Mouse (Mus musculus): ENCODE measurements around the gene Ssh1. TPM values are rescaled to one million over a fixed set of nuclear protein-coding genes. Genes with fewer than 3 reads are reported as not detected.

Gene Ssh1
- total and polyA plus RNA-seq, 2 experiments from 2014 or later = 12.4 to 14.0 TPM

DNA sequence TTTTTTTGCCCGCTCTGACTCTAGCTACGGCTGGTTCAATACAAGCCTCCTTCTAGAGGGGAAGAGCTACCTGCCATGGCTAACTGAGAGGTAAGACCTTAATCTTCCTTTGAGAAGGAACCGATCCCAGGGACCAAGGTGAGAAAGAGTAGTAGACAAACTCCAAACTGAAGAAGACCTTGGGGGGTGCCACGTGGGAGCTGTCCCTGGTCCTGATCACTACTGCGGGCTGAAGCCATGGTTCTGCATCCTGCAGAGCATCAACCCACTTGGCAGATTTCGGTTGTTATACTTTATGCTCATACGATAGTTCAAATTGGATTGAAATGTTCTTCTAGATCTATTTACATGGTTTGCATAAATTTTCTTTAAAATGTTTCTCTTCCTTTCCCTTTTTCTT is 21.4 kb upstream of the Ssh1 start:
- no peak for ATAC-seq (ENCODE audit: low FRiP score)
- H3K36me3 ChIP-seq (ENCODE audit: insufficient read depth, low read length) = no peaks in the 10 kb centered on the region
- 66% methylated on average over 7 of the region's 7 CpGs for WGBS

DNA sequence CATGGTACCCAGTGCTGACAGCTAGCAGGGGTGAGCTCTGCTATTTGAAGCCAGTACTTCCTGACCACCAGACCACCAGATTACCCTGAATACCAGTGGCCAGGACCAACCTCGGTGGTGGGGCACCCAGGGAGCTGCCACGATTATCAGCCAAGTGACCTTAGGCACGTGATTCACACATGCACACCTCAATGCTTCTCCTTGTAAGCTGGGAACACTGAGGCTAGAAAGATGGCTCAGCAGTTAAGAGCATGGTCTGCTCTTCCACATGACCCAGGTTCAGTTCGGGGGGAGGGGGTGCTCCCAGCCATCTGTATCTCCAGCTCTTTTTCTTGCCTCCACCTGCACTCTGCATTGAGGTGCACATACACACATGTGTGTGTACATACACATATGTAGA is 15.4 kb upstream of the Ssh1 start:
- 72% methylated on average over 4 of the region's 4 CpGs for WGBS
- H3K9ac ChIP-seq (replicated peaks; ENCODE audit: low read length, poor library complexity, severe bottlenecking) = no peak overlapping the region

More for the DNA sequence above, 21.4 kb upstream of the Ssh1 start:
- Histone ChIP-seq H3K4me3 (ENCODE audit: low read depth, low read length) (no peak overlapping the region), H3K9me3 (ENCODE audit: low read length) (no peaks in the 10 kb centered on the region), H3K27ac (ENCODE audit: low read depth, low read length) (no peak overlapping the region), H3K4me1 (ENCODE audit: insufficient read depth, low read length) (no peaks in the 10 kb centered on the region), H3K9ac (replicated peaks; ENCODE audit: low read length, poor library complexity, severe bottlenecking) (no peak overlapping the region), H3K27me3 (ENCODE audit: insufficient read depth, low read length) (no peaks in the 10 kb centered on the region), H3K4me2 (ENCODE audit: low read depth, low read length, poor library complexity, severe bottlenecking) (no peak overlapping the region)
- no peak for TF ChIP-seq CTCF (IDR thresholded peaks at IDR 0.05)
- no peak for DNase-seq (ENCODE audit: low spot score)

DNA sequence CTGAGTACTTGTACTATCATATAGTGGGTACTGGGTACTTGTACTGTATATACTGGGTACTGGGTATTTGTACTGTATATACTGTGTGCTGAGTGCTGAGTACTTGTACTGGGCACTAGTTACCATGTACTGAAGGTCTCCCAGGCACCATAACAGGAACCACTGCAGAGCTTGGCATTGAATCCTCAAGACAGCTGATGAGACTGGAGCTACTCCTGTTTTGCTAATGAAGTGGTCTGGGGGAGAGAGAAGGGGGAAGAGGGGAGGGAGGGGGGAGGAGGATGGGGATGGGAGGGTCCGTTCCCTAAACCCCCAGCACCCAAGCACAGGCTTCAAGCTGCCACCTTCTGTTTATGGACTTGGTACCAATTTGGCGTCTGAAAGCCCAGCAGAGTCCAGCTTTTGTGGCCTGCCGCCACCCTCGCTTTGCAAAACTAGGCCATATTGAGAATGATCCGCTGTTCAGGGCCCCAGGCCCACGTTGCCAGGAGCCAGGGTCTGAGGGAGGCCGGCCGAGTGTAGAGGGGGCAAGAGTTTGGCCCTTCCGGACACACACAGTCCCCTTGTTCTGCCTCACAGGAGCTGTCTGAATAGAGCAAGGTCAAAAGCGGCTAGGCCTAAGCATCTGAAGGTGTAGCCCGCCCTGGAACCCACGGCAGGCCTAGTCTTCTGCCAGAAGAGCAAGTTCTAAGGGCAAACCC is 14.2 kb upstream of the Ssh1 start:
- Histone ChIP-seq H3K27me3 (ENCODE audit: insufficient read depth, low read length) (no peaks in the 10 kb centered on the region), H3K27ac (ENCODE audit: low read depth, low read length) (no peak overlapping the region), H3K4me3 (ENCODE audit: low read depth, low read length) (no peak overlapping the region), H3K9ac (replicated peaks; ENCODE audit: low read length, poor library complexity, severe bottlenecking) (no peak overlapping the region), H3K4me1 (ENCODE audit: insufficient read depth, low read length) (no peaks in the 10 kb centered on the region), H3K36me3 (ENCODE audit: insufficient read depth, low read length) (no peaks in the 10 kb centered on the region), H3K9me3 (ENCODE audit: low read length) (no peaks in the 10 kb centered on the region), H3K4me2 (ENCODE audit: low read depth, low read length, poor library complexity, severe bottlenecking) (no peak overlapping the region)
- DNase-seq (ENCODE audit: low spot score) = peak; percentile 31
- no peak for TF ChIP-seq CTCF (IDR thresholded peaks at IDR 0.05)
- 66% methylated on average over 12 of the region's 12 CpGs for WGBS
- peak; percentile 41; the same call in 1 of the 2 replicates for ATAC-seq (ENCODE audit: low FRiP score)

More for the DNA sequence above, 15.4 kb upstream of the Ssh1 start:
- no peak for ATAC-seq (ENCODE audit: low FRiP score)
- Histone ChIP-seq H3K27me3 (ENCODE audit: insufficient read depth, low read length) (no peaks in the 10 kb centered on the region), H3K4me1 (ENCODE audit: insufficient read depth, low read length) (no peaks in the 10 kb centered on the region), H3K4me2 (ENCODE audit: low read depth, low read length, poor library complexity, severe bottlenecking) (no peak overlapping the region), H3K27ac (ENCODE audit: low read depth, low read length) (no peak overlapping the region), H3K4me3 (ENCODE audit: low read depth, low read length) (no peak overlapping the region), H3K36me3 (ENCODE audit: insufficient read depth, low read length) (no peaks in the 10 kb centered on the region), H3K9me3 (ENCODE audit: low read length) (no peaks in the 10 kb centered on the region)
- no peak for TF ChIP-seq CTCF (IDR thresholded peaks at IDR 0.05)
- DNase-seq (ENCODE audit: low spot score) = no peak

DNA sequence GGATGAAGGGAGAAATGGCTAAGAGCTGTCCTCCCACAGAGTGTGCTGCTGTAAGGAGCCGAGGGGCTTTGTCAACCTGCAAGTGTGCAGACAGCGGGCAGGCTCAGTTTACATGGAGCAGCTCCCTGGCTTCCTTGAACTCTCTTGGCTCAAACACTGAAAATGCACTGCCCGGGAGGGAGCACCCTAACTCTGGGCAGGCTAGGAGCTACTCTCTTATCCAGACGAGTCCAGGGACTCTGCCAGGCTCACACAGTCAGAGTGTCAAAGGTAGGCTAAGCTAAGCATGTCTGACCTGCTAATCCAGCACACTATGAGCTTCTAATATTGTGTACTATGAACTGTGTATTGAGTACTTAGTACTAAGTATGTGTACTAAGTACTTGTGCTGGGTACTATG is 13.3 kb upstream of the Ssh1 start:
- ATAC-seq (ENCODE audit: low FRiP score) = no peak

DNA sequence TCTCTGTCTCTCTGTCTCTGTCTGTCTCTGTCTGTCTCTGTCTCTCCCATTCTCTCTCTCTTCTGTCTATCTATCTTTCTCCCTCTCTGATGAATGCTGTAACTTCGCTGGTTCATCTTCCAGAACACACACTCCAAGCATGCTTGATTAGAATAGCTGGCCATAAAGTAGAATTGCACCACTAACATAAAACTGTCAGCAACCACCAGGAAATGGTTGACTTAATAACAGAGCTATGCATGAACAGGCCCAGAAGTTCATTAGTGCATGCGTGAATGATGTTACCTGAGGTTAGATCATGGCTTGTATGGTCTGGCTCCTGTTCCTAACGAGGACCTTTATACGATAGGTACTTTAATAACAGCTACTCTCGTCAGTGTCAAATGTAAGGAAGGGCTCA is 11.4 kb upstream of the Ssh1 start:
- TF ChIP-seq CTCF (IDR thresholded peaks at IDR 0.05) = no peak

More for the DNA sequence above, 13.3 kb upstream of the Ssh1 start:
- no peak overlapping the region for H3K4me2 ChIP-seq (ENCODE audit: low read depth, low read length, poor library complexity, severe bottlenecking)
- WGBS = 83% methylated on average over 4 of the region's 4 CpGs
- H3K9me3 ChIP-seq (ENCODE audit: low read length) = no peaks in the 10 kb centered on the region
- no peaks in the 10 kb centered on the region for H3K36me3 ChIP-seq (ENCODE audit: insufficient read depth, low read length)
- DNase-seq (ENCODE audit: low spot score) = no peak
- H3K9ac ChIP-seq (replicated peaks; ENCODE audit: low read length, poor library complexity, severe bottlenecking) = no peak overlapping the region
- H3K27ac ChIP-seq (ENCODE audit: low read depth, low read length) = no peak overlapping the region
- no peaks in the 10 kb centered on the region for H3K4me1 ChIP-seq (ENCODE audit: insufficient read depth, low read length)
- no peak overlapping the region for H3K4me3 ChIP-seq (ENCODE audit: low read depth, low read length)
- TF ChIP-seq CTCF (IDR thresholded peaks at IDR 0.05) = no peak
- H3K27me3 ChIP-seq (ENCODE audit: insufficient read depth, low read length) = no peaks in the 10 kb centered on the region

DNA sequence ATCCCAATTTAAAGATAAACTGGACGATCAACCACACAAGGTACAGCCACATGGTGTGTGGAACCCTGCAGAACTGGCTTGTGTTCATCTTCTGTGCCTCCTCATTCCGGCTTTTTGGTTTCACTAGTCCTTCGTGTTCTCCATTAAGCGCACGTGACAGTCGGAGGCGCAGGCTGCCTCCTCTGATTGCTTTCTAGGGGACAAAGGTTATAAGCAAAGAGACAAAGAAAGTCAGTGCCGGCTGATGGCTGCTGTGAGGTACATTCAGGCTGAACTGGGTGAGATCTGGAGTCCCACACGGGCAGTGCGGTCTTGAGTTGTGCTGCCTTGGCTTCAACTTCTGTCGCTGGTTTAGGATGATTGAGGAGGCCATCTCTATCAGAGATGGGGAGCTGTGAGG is 10.9 kb upstream of the Ssh1 start:
- WGBS = 83% methylated on average over 11 of the region's 11 CpGs
- H3K36me3 ChIP-seq (ENCODE audit: insufficient read depth, low read length) = no peaks in the 10 kb centered on the region
- no peak overlapping the region for H3K4me3 ChIP-seq (ENCODE audit: low read depth, low read length)
- TF ChIP-seq CTCF (IDR thresholded peaks at IDR 0.05) = no peak
- no peaks in the 10 kb centered on the region for H3K9me3 ChIP-seq (ENCODE audit: low read length)
- no peak for DNase-seq (ENCODE audit: low spot score)
- H3K9ac ChIP-seq (replicated peaks; ENCODE audit: low read length, poor library complexity, severe bottlenecking) = no peak overlapping the region
- no peaks in the 10 kb centered on the region for H3K4me1 ChIP-seq (ENCODE audit: insufficient read depth, low read length)
- no peak overlapping the region for H3K4me2 ChIP-seq (ENCODE audit: low read depth, low read length, poor library complexity, severe bottlenecking)
- no peak for ATAC-seq (ENCODE audit: low FRiP score)
- no peaks in the 10 kb centered on the region for H3K27me3 ChIP-seq (ENCODE audit: insufficient read depth, low read length)
- H3K27ac ChIP-seq (ENCODE audit: low read depth, low read length) = no peak overlapping the region

More for the DNA sequence above, 11.4 kb upstream of the Ssh1 start:
- DNase-seq (ENCODE audit: low spot score) = no peak
- ATAC-seq (ENCODE audit: low FRiP score) = no peak
- Histone ChIP-seq H3K4me3 (ENCODE audit: low read depth, low read length) (no peak overlapping the region), H3K27ac (ENCODE audit: low read depth, low read length) (no peak overlapping the region), H3K36me3 (ENCODE audit: insufficient read depth, low read length) (no peaks in the 10 kb centered on the region), H3K9ac (replicated peaks; ENCODE audit: low read length, poor library complexity, severe bottlenecking) (no peak overlapping the region), H3K4me2 (ENCODE audit: low read depth, low read length, poor library complexity, severe bottlenecking) (no peak overlapping the region), H3K4me1 (ENCODE audit: insufficient read depth, low read length) (no peaks in the 10 kb centered on the region), H3K27me3 (ENCODE audit: insufficient read depth, low read length) (no peaks in the 10 kb centered on the region), H3K9me3 (ENCODE audit: low read length) (no peaks in the 10 kb centered on the region)
- WGBS = 88% methylated on average over 5 of the region's 5 CpGs

All from midbrain, postnatal 0 days (tissue).